Mouse (Mus musculus) CH12.LX (cell line): ENCODE measurements around the gene Casq2. TPM values are rescaled to one million over a fixed set of nuclear protein-coding genes. Genes with fewer than 3 reads are reported as not detected.

ENCODE experiments used
- DNase-seq: peaks from one replicate; pipeline ENCODE4 v3.0.0-alpha.2; 2013; ENCODE audit errors: extremely low read depth
- H3K27ac ChIP-seq: 2 replicates; pipeline ENCODE4 v1.5.1; 2012; ENCODE audit warnings: low read depth, mild to moderate bottlenecking, control low read depth, moderate library complexity; ENCODE audit not compliant: insufficient read depth
- H3K27me3 ChIP-seq: replicated peaks from 2 replicates; pipeline ENCODE3; 2012; ENCODE audit warnings: inconsistent platforms
- H3K36me3 ChIP-seq, 2 experiments: replicated peaks in 1 of 2; 2 replicates each; pipeline versions ENCODE3 to v1.6.1; 2012; ENCODE audit warnings: inconsistent platforms in 1 of 2, low read length in 1 of 2, mild to moderate bottlenecking in 1 of 2, mixed read lengths in 1 of 2, moderate library complexity in 1 of 2; ENCODE audit not compliant: control insufficient read depth in 1 of 2, insufficient read depth in 1 of 2
- H3K4me1 ChIP-seq, 2 experiments: 2 replicates each; pipeline ENCODE4 v1.6.1; 2012; ENCODE audit warnings: inconsistent platforms in 1 of 2, moderate library complexity in 1 of 2; ENCODE audit not compliant: insufficient read depth in 2 of 2, control insufficient read depth in 1 of 2
- H3K4me2 ChIP-seq: 2 replicates; pipeline ENCODE4 v1.6.1; 2012; ENCODE audit warnings: low read depth, mild to moderate bottlenecking, control low read depth; ENCODE audit not compliant: poor library complexity, insufficient read depth, severe bottlenecking
- H3K4me3 ChIP-seq, 3 experiments: fragments of 150-350 bp in 1 of 3; sonication (generic) in 1 of 3; replicated peaks in 1 of 3; 2 replicates each; pipeline versions ENCODE3 to v1.5.1; 2011 to 2012; ENCODE audit warnings: low read depth in 2 of 3, low read length in 2 of 3, mild to moderate bottlenecking in 2 of 3, moderate library complexity in 2 of 3, control low read depth in 1 of 3, improper control_type of control experiment in 1 of 3, inconsistent platforms in 1 of 3, mixed read lengths in 1 of 3; ENCODE audit not compliant: poor library complexity in 1 of 3
- H3K79me2 ChIP-seq: replicated peaks from 2 replicates; pipeline ENCODE4 v1.6.1; 2012; ENCODE audit warnings: mild to moderate bottlenecking, moderate library complexity; ENCODE audit not compliant: control insufficient read depth, poor library complexity, insufficient read depth, severe bottlenecking; ENCODE audit errors: extremely low read depth
- H3K9ac ChIP-seq: 2 replicates; pipeline ENCODE4 v1.6.1; 2012; ENCODE audit warnings: low read depth, mild to moderate bottlenecking, control low read depth, moderate library complexity; ENCODE audit not compliant: insufficient read depth
- H3K9me3 ChIP-seq: replicated peaks from 2 replicates; pipeline ENCODE3; 2012; ENCODE audit warnings: low read length, inconsistent platforms, mixed read lengths
- BHLHE40 ChIP-seq: IDR thresholded peaks from 2 replicates; pipeline ENCODE4 v1.6.1; 2011; ENCODE audit warnings: mild to moderate bottlenecking, low read depth, low read length, improper control_type of control experiment
- CHD2 ChIP-seq: IDR thresholded peaks from 2 replicates; pipeline ENCODE4 v1.6.1; 2011; ENCODE audit warnings: low read length, improper control_type of control experiment
- CTCF ChIP-seq, 2 experiments: IDR thresholded peaks in 1 of 2; conservative IDR thresholded peaks in 1 of 2; 2 replicates each; pipeline ENCODE4 v1.5.1; 2011 to 2012; ENCODE audit warnings: low read depth in 2 of 2, low read length in 2 of 2, improper control_type of control experiment in 1 of 2, inconsistent platforms in 1 of 2, mild to moderate bottlenecking in 1 of 2, moderate library complexity in 1 of 2
- E2F4 ChIP-seq: IDR thresholded peaks from 2 replicates; pipeline ENCODE4 v1.6.1; 2011; ENCODE audit warnings: low read depth, low read length, improper control_type of control experiment; ENCODE audit not compliant: insufficient replicate concordance
- ELF1 ChIP-seq: IDR thresholded peaks from 2 replicates; pipeline ENCODE4 v1.6.1; 2014; ENCODE audit warnings: low read depth, mild to moderate bottlenecking, inconsistent platforms, low read length, improper control_type of control experiment
- EP300 ChIP-seq: IDR thresholded peaks from 2 replicates; pipeline ENCODE4 v1.6.1; 2011; ENCODE audit warnings: low read length, improper control_type of control experiment
- IRF4 ChIP-seq: IDR thresholded peaks from 2 replicates; pipeline ENCODE4 v1.6.1; 2014; ENCODE audit warnings: low read depth, mild to moderate bottlenecking, inconsistent platforms, low read length, improper control_type of control experiment
- JUN ChIP-seq: IDR thresholded peaks from 2 replicates; pipeline ENCODE4 v1.6.1; 2011; ENCODE audit warnings: low read depth, mild to moderate bottlenecking, low read length, improper control_type of control experiment, moderate library complexity; ENCODE audit not compliant: insufficient read depth
- JUND ChIP-seq: conservative IDR thresholded peaks from 2 replicates; pipeline ENCODE4 v1.6.1; 2011; ENCODE audit warnings: low read depth, low read length, improper control_type of control experiment
- KAT2A ChIP-seq: IDR thresholded peaks from 2 replicates; pipeline ENCODE4 v1.6.1; 2012; ENCODE audit warnings: low read length, improper control_type of control experiment, inconsistent platforms; ENCODE audit not compliant: insufficient replicate concordance
- MAX ChIP-seq: IDR thresholded peaks from 2 replicates; pipeline ENCODE4 v1.6.1; 2011; ENCODE audit warnings: low read length, improper control_type of control experiment
- MAZ ChIP-seq: IDR thresholded peaks from 2 replicates; pipeline ENCODE4 v1.6.1; 2012; ENCODE audit warnings: low read depth, mild to moderate bottlenecking, inconsistent platforms, low read length, improper control_type of control experiment, moderate library complexity
- MEF2A ChIP-seq: IDR thresholded peaks from 2 replicates; pipeline ENCODE4 v1.6.1; 2014; ENCODE audit warnings: low read depth, mild to moderate bottlenecking, inconsistent platforms, low read length, improper control_type of control experiment, borderline replicate concordance
- MXI1 ChIP-seq: IDR thresholded peaks from 2 replicates; pipeline ENCODE4 v1.6.1; 2011; ENCODE audit warnings: mild to moderate bottlenecking, low read depth, low read length, improper control_type of control experiment
- NRF1 ChIP-seq: IDR thresholded peaks from 2 replicates; pipeline ENCODE4 v1.6.1; 2014; ENCODE audit warnings: low read depth, mild to moderate bottlenecking, inconsistent platforms, low read length, improper control_type of control experiment, moderate library complexity
- PAX5 ChIP-seq: IDR thresholded peaks from 2 replicates; pipeline ENCODE4 v1.6.1; 2012; ENCODE audit warnings: low read length, inconsistent platforms, mixed read lengths
- POLR2A ChIP-seq: IDR thresholded peaks from 2 replicates; pipeline ENCODE4 v1.6.1; 2011; ENCODE audit warnings: low read depth, mild to moderate bottlenecking, improper control_type of control experiment, low read length
- RCOR1 ChIP-seq: conservative IDR thresholded peaks from 2 replicates; pipeline ENCODE4 v1.6.1; 2012; ENCODE audit warnings: low read depth, mild to moderate bottlenecking, inconsistent platforms, low read length, improper control_type of control experiment
- SIN3A ChIP-seq: IDR thresholded peaks from 2 replicates; pipeline ENCODE4 v1.6.1; 2012; ENCODE audit warnings: low read length, improper control_type of control experiment, inconsistent platforms
- SMC3 ChIP-seq: IDR thresholded peaks from 2 replicates; pipeline ENCODE4 v1.6.1; 2011; ENCODE audit warnings: low read depth, low read length, improper control_type of control experiment
- USF1 ChIP-seq: IDR thresholded peaks from 2 replicates; pipeline ENCODE4 v1.6.1; 2014; ENCODE audit warnings: low read depth, mild to moderate bottlenecking, inconsistent platforms, low read length, improper control_type of control experiment
- USF2 ChIP-seq: conservative IDR thresholded peaks from 2 replicates; pipeline ENCODE4 v1.6.1; 2011; ENCODE audit warnings: low read depth, low read length, improper control_type of control experiment
- ZC3H11A ChIP-seq: IDR thresholded peaks from 2 replicates; pipeline ENCODE4 v1.6.1; 2012; ENCODE audit warnings: low read depth, mild to moderate bottlenecking, inconsistent platforms, low read length, improper control_type of control experiment
- ZNF384 ChIP-seq: IDR thresholded peaks from 2 replicates; pipeline ENCODE4 v1.6.1; 2012; ENCODE audit warnings: low read depth, low read length, improper control_type of control experiment, inconsistent platforms
- dilution Hi-C: fragments of 300-500 bp; cut with MboI; formaldehyde crosslinking; loops from 2 replicates; pipeline ENCODE4 v1.14.3; 2020; ENCODE audit warnings: low sequenced_read_pairs; ENCODE audit not compliant: extremely low pct_unique_long_range_greater_than_20kb, extremely low pct_ligation_motif_present
- in situ Hi-C: fragments of 300-500 bp; cut with MboI; formaldehyde crosslinking; loops from 3 replicates; pipeline ENCODE4 v1.14.3; 2019; ENCODE audit warnings: low sequenced_read_pairs, low pct_ligation_motif_present, low pct_unique_long_range_greater_than_20kb, mixed read lengths
- polyA plus RNA-seq: library from polyadenylated mRNA; unstranded; fragments of >175 nt; gene quantifications from 2 replicates; pipeline ENCODE4 v1.2.1, GENCODE M21; 2012; ENCODE audit warnings: low read depth; ENCODE audit not compliant: insufficient read length
- total RNA-seq, 2 experiments: library from RNA; depleted of rRNA; stranded (reverse); fragments of 300-350 nt in 1 of 2; fragments of >200 nt in 1 of 2; gene quantifications; 2 replicates each; pipeline ENCODE4 v1.2.3; 2012 to 2014

The Casq2 gene
- total and polyA plus RNA-seq, 3 experiments, result not detected

DNA sequence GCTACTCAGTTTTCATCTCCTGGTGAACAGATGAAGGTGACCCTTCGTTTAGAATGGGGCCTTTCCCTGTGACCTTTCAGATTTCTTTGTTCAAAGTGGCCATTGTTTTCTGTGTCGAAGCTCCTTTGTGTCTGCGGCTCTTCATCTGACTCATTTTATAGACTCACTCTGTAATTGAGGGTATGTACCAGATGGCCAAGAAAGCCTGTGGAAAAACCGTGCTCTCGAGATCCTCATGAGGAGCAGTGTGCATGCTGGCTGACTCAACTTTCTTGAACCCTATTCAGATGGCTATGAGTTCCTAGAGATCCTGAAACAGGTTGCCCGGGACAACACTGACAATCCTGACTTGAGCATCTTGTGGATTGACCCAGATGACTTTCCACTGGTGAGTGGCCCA lies 55.7 kb downstream of the Casq2 start:
- H3K4me2 ChIP-seq, result no peak overlapping the region
- dilution Hi-C loops, result no loop called here

DNA sequence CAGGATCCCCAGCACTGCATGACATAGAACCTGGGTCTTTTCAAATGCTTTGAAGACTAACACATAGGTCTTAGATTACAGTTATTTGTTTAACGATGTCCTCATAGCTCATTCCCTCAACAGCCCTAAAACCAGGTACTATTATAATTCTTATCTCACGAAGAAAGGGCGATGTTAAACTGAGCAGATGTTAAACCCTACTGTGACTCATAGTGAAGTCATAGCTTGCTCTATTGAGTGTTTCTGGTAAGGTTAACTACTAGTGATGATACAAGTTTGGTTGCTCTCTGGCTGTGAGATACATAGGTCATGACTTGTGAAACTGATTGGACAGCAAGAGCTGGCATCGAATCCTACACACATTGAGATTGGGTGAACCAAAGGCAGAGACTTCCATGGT lies 56.7 kb downstream of the Casq2 start:
- H3K4me1 ChIP-seq, result no peaks in the 10 kb centered on the region
- H3K4me2 ChIP-seq, result no peak overlapping the region
- no peaks in the 10 kb centered on the region for H3K79me2 ChIP-seq
- H3K9ac ChIP-seq, result no peak overlapping the region
- dilution Hi-C loops (no loop called here), in situ Hi-C loops (no loop called here)
- TF ChIP-seq BHLHE40 (no peak), CHD2 (no peak)
- H3K9me3 ChIP-seq, result no peaks in the 10 kb centered on the region
- no peak for DNase-seq
- H3K27ac ChIP-seq, result no peak overlapping the region
- H3K27me3 ChIP-seq, result no peaks in the 10 kb centered on the region
- no peaks in the 10 kb centered on the region for H3K36me3 ChIP-seq
- H3K4me3 ChIP-seq, result no peak overlapping the region

More for the DNA sequence above, 55.7 kb downstream of the Casq2 start:
- H3K79me2 ChIP-seq, result no peaks in the 10 kb centered on the region
- no peaks in the 10 kb centered on the region for H3K4me1 ChIP-seq
- H3K27ac ChIP-seq, result no peak overlapping the region
- no peak for DNase-seq
- H3K9me3 ChIP-seq, result no peaks in the 10 kb centered on the region
- H3K9ac ChIP-seq, result no peak overlapping the region
- in situ Hi-C loops, result no loop called here
- TF ChIP-seq ZC3H11A (no peak), MEF2A (no peak), CTCF (conservative IDR thresholded peaks at IDR 0.05 in 1 of 2, IDR thresholded peaks at IDR 0.05 in 1 of 2; ENCODE audit: low read depth in 2 of 2, low read length in 2 of 2) (no peak), USF1 (no peak), MXI1 (no peak), ZNF384 (no peak), PAX5 (no peak), KAT2A (no peak), IRF4 (no peak), SMC3 (no peak), ELF1 (no peak), BHLHE40 (no peak), EP300 (no peak), RCOR1 (no peak), JUND (no peak)
- no peaks in the 10 kb centered on the region for H3K36me3 ChIP-seq
- H3K27me3 ChIP-seq, result no peaks in the 10 kb centered on the region
- no peak overlapping the region for H3K4me3 ChIP-seq

- in situ Hi-C loops (no loop called here), dilution Hi-C loops (no loop called here)
- no peak for TF ChIP-seq POLR2A
- no peak for TF ChIP-seq SMC3
- no peak for TF ChIP-seq MAX
- TF ChIP-seq SIN3A, result no peak
- TF ChIP-seq RCOR1, result no peak
- no peak for TF ChIP-seq MAZ
- no peak for TF ChIP-seq BHLHE40
- no peak for TF ChIP-seq JUND
- no peak for TF ChIP-seq CHD2
- TF ChIP-seq NRF1, result no peak
- no peak for TF ChIP-seq ZNF384
- TF ChIP-seq MXI1, result no peak
- TF ChIP-seq JUN, result no peak
- TF ChIP-seq IRF4, result no peak
- no peak for TF ChIP-seq ELF1
- TF ChIP-seq USF2, result no peak
- no peak for TF ChIP-seq E2F4
- Histone ChIP-seq H3K4me2 (no peak overlapping the region), H3K79me2 (no peaks in the 10 kb centered on the region), H3K4me1 (no peaks in the 10 kb centered on the region), H3K4me3 (no peak overlapping the region), H3K9me3 (no peaks in the 10 kb centered on the region), H3K27ac (no peak overlapping the region), H3K9ac (no peak overlapping the region), H3K27me3 (no peaks in the 10 kb centered on the region), H3K36me3 (no peaks in the 10 kb centered on the region)
- no peak for DNase-seq
Observed at GRCm38 (mm10) chr3:102143536-102143935, 57.3 kb downstream of the Casq2 start.
